Mouse (Mus musculus) heart, embryonic 16.5 days (tissue): ENCODE data around the gene Dusp13. TPM values are rescaled to one million over a fixed set of nuclear protein-coding genes. Genes with fewer than 3 reads are reported as not detected.

Experiments used
- ATAC-seq: fragments of 200-750 bp; cut with Nextera tagmentation; replicated peaks from 2 replicates; pipeline ENCODE4 v1.8.0; 2017; ENCODE audit warnings: moderate number of reproducible peaks; ENCODE audit not compliant: insufficient read depth, low FRiP score; ENCODE audit errors: extremely low read depth
- H3K27ac ChIP-seq: fragments of 300-500 bp; sonication (generic); 2 replicates; pipeline ENCODE4 v1.5.1; 2014; ENCODE audit warnings: mild to moderate bottlenecking, low read length, control low read depth, moderate library complexity
- H3K27me3 ChIP-seq: fragments of 300-500 bp; sonication (generic); 2 replicates; pipeline ENCODE4 v1.6.1; 2014; ENCODE audit warnings: low read length, mixed read lengths; ENCODE audit not compliant: control insufficient read depth, insufficient read depth
- H3K36me3 ChIP-seq: fragments of 300-500 bp; sonication (generic); 2 replicates; pipeline ENCODE4 v1.6.1; 2014; ENCODE audit not compliant: control insufficient read depth, insufficient read depth
- H3K4me1 ChIP-seq: fragments of 300-500 bp; sonication (generic); 2 replicates; pipeline ENCODE4 v1.6.1; 2014; ENCODE audit warnings: low read length, mixed read lengths; ENCODE audit not compliant: control insufficient read depth, insufficient read depth
- H3K4me2 ChIP-seq: fragments of 300-500 bp; sonication (generic); 2 replicates; pipeline ENCODE4 v1.6.1; 2014; ENCODE audit warnings: low read depth, mild to moderate bottlenecking, control low read depth, low read length
- H3K4me3 ChIP-seq: fragments of 300-500 bp; sonication (generic); 2 replicates; pipeline ENCODE4 v1.5.1; 2014; ENCODE audit warnings: mild to moderate bottlenecking, control low read depth, low read length
- H3K9ac ChIP-seq: fragments of 300-500 bp; sonication (generic); 2 replicates; pipeline ENCODE4 v1.6.1; 2014; ENCODE audit warnings: low read length, control low read depth
- H3K9me3 ChIP-seq: fragments of 300-500 bp; sonication (generic); replicated peaks from 2 replicates; pipeline ENCODE4 v1.6.1; 2016; ENCODE audit warnings: low read length; ENCODE audit not compliant: control insufficient read depth
- WGBS: fragments of 180-500 bp; shearing (Covaris S2); extraction: QIAGEN DNeasy Blood & Tissue Kit; methylation state at CpG from one replicate; pipeline ENCODE4 v1.1.7; 2014; 5-methylcytosine and 5-hydroxymethylcytosine counted together
- polyA plus RNA-seq: library from polyadenylated mRNA; unstranded; fragments of >200 nt; fragmentation: Nextera tagmentation; extraction: Ambion mirVana; gene quantifications from 2 replicates; pipeline ENCODE4 v1.2.1, GENCODE M21; 2015

Gene Dusp13
- polyA plus RNA-seq, 1 experiment from 2014 or later, result not detected

GRCm38 (mm10) chr14:21750008-21750880 lies 737 bp downstream of the Dusp13 start, which contains the start of gene Samd8:
Samd8 (plus strand) TSS chr14:21750531.
- H3K4me1 ChIP-seq, result peaks cover 10% of the 10 kb centered on the region
- peak within 1 kb of the TSS; percentile 72 for H3K4me2 ChIP-seq
- H3K27ac ChIP-seq, result peak within 1 kb of the TSS; percentile 84
- no peaks in the 10 kb centered on the region for H3K36me3 ChIP-seq
- no peaks in the 10 kb centered on the region for H3K27me3 ChIP-seq
- ATAC-seq, result peak; percentile 88
- H3K9me3 ChIP-seq, result no peaks in the 10 kb centered on the region
- peak within 1 kb of the TSS; percentile 89 for H3K9ac ChIP-seq
- H3K4me3 ChIP-seq, result peak within 1 kb of the TSS; percentile 87
- 6% methylated on average over 52 of the region's 52 CpGs for WGBS

GRCm38 (mm10) chr14:21748142-21748870 lies 2.7 kb downstream of the Dusp13 start:
- Histone ChIP-seq H3K36me3 (no peaks in the 10 kb centered on the region), H3K27ac (no peak overlapping the region), H3K9me3 (no peaks in the 10 kb centered on the region), H3K4me3 (no peak overlapping the region), H3K27me3 (no peaks in the 10 kb centered on the region; the same call in 1 of the 2 replicates), H3K4me2 (no peak overlapping the region), H3K4me1 (peaks cover 10% of the 10 kb centered on the region), H3K9ac (no peak overlapping the region)
- no peak for ATAC-seq
- whole genome bisulfite sequencing, result 37% methylated on average over 15 of the region's 15 CpGs

GRCm38 (mm10) chr14:21747436-21748141 lies 3.4 kb downstream of the Dusp13 start:
- no peak overlapping the region for H3K27ac ChIP-seq
- no peak overlapping the region for H3K4me2 ChIP-seq
- no peaks in the 10 kb centered on the region; the same call in 1 of the 2 replicates for H3K27me3 ChIP-seq
- H3K36me3 ChIP-seq, result no peaks in the 10 kb centered on the region
- H3K9me3 ChIP-seq, result no peaks in the 10 kb centered on the region
- WGBS, result 66% methylated on average over 14 of the region's 14 CpGs
- H3K4me1 ChIP-seq, result peaks cover 8% of the 10 kb centered on the region
- ATAC-seq, result no peak
- H3K4me3 ChIP-seq, result no peak overlapping the region
- H3K9ac ChIP-seq, result no peak overlapping the region

- peaks cover 4% of the 10 kb centered on the region for H3K4me1 ChIP-seq
- no peak overlapping the region for H3K4me3 ChIP-seq
- H3K9me3 ChIP-seq, result no peaks in the 10 kb centered on the region
- H3K27ac ChIP-seq, result no peak overlapping the region
- no peak overlapping the region for H3K4me2 ChIP-seq
- 72% methylated on average over 2 of the region's 2 CpGs for WGBS
- ATAC-seq, result no peak
- no peaks in the 10 kb centered on the region; the same call in 1 of the 2 replicates for H3K27me3 ChIP-seq
- H3K9ac ChIP-seq, result no peak overlapping the region
- H3K36me3 ChIP-seq, result no peaks in the 10 kb centered on the region
These were observed 4.1 kb downstream of the Dusp13 start for GRCm38 (mm10) chr14:21746846-21747245.

GRCm38 (mm10) chr14:21746251-21746650 lies 4.7 kb downstream of the Dusp13 start:
- Histone ChIP-seq H3K36me3 (no peaks in the 10 kb centered on the region), H3K9me3 (no peaks in the 10 kb centered on the region), H3K4me2 (no peak overlapping the region), H3K4me1 (no peaks in the 10 kb centered on the region), H3K27ac (no peak overlapping the region), H3K27me3 (no peaks in the 10 kb centered on the region; the same call in 1 of the 2 replicates), H3K4me3 (no peak overlapping the region), H3K9ac (no peak overlapping the region)
- WGBS, result 87% methylated on average over 8 of the region's 8 CpGs
- no peak for ATAC-seq

- no peaks in the 10 kb centered on the region; the same call in 1 of the 2 replicates for H3K27me3 ChIP-seq
- no peak overlapping the region for H3K27ac ChIP-seq
- no peak overlapping the region for H3K4me2 ChIP-seq
- WGBS, result 59% methylated on average over 5 of the region's 5 CpGs
- H3K4me3 ChIP-seq, result no peak overlapping the region
- no peak for ATAC-seq
- H3K9me3 ChIP-seq, result no peaks in the 10 kb centered on the region
- H3K4me1 ChIP-seq, result no peaks in the 10 kb centered on the region
- H3K9ac ChIP-seq, result no peak overlapping the region
- no peaks in the 10 kb centered on the region for H3K36me3 ChIP-seq
These were observed 5.8 kb downstream of the Dusp13 start for GRCm38 (mm10) chr14:21745149-21745548.

GRCm38 (mm10) chr14:21744169-21744568 lies 6.8 kb downstream of the Dusp13 start:
- Histone ChIP-seq H3K27me3 (no peaks in the 10 kb centered on the region; the same call in 1 of the 2 replicates), H3K9ac (no peak overlapping the region), H3K9me3 (no peaks in the 10 kb centered on the region), H3K36me3 (no peaks in the 10 kb centered on the region), H3K4me2 (no peak overlapping the region), H3K4me3 (no peak overlapping the region), H3K4me1 (no peaks in the 10 kb centered on the region), H3K27ac (no peak overlapping the region)
- WGBS, result 63% methylated on average over 1 of the region's 1 CpGs
- ATAC-seq, result no peak

GRCm38 (mm10) chr14:21742441-21742840 lies 8.5 kb downstream of the Dusp13 start:
- Histone ChIP-seq H3K4me3 (no peak overlapping the region), H3K27ac (no peak overlapping the region), H3K36me3 (no peaks in the 10 kb centered on the region), H3K9me3 (no peaks in the 10 kb centered on the region), H3K9ac (no peak overlapping the region), H3K27me3 (no peaks in the 10 kb centered on the region; the same call in 1 of the 2 replicates), H3K4me2 (no peak overlapping the region), H3K4me1 (no peaks in the 10 kb centered on the region)
- WGBS, result 84% methylated on average over 4 of the region's 4 CpGs
- ATAC-seq, result no peak
